Mouse (Mus musculus) mouse embryonic stem cell (cell line): ENCODE results near the gene Rps27rt.

Source experiments
- in situ Hi-C, 2 experiments: fragments of 300-500 bp; cut with MboI; formaldehyde crosslinking; loops; 1 replicate in 1 of 2; 3 replicates in 1 of 2; pipeline ENCODE4 v1.14.3; 2019 to 2020; ENCODE audit warnings: low sequenced_read_pairs in 2 of 2, low pct_unique_long_range_greater_than_20kb in 1 of 2, mixed read lengths in 1 of 2; ENCODE audit not compliant: unreplicated experiment in 1 of 2

Gene Rps27rt

DNA sequence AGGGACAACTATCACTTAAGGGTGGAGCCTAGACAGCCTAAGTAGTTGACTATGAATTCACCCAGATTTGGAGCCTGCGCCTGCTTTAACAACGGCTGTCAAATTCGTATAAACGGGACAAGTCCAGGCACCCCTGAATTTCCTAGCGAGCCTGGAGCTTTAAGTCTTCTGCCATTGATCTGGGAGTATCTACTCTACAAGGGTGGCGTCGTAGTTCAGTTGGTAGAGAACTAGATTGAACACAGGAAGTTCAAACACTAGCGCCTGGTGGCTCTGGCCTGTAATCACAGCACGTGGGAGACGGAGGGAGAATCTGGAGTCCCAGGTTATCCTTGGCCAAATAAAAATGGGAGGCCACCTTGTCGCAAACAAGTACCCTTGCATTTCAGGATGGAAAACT, 48.3 kb downstream of the Rps27rt start:
- in situ Hi-C loops = no loop called here

DNA sequence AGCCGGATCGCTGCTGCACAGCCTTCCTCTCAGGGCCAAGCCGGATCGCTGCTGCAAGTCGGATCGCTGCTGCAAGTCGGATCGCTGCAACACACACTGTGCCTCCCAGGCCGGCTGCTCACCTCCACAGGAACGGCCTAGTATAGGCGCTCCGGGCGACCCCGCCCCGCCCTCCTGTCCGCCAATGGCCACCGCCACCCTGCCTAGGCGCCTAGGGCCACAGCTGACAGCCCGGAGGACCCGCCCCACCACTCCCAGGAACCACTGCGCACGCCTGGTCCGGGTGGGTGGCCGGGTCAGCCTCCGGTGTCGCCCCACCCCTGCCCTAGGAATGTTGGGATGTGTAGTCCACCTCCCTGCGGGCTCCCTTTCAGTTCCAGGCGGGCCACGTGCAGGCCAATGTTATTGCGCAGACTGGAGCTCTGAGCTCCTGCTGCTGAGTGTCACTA, 48.8 kb downstream of the Rps27rt start, which contains the start of gene Gpd1l:
Gene Gpd1l, minus strand, starts transcription at position 265 of the 449 bp plus-strand sequence.
- in situ Hi-C loops = no loop called here

DNA sequence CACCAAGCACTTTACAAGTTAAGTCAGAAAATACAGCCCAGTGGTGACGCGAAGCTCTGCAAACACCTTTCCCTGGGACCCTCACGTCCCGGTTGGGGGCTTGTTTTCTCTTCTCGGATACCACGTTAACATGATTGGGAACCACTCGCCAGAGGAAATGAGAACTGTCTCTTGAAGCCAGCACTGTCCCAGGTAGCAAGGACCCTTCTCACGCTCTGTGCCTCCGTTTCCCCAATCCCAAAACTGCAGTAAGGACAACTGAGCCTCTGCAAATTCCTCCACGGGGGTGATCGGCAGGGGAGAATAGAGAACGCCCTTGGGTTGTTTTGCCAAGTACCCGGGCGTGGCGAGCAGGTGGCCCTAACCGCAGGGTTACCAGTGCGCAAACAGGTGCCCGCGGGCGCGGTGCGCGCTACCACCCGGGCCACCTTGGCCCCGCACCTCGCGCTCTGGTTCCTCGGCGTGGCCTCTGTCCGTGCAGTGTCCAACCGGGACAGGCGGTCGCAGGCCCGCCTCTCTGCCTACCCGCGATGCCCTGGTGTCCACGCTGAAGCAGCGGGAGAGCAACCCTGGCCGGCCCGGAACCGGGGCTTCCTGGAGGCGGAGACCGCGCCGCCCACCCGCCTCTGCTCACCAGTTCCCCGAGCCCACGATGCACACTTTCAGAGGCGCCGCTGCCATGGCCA, 49.4 kb downstream of the Rps27rt start:
- in situ Hi-C loops = no loop called here

DNA sequence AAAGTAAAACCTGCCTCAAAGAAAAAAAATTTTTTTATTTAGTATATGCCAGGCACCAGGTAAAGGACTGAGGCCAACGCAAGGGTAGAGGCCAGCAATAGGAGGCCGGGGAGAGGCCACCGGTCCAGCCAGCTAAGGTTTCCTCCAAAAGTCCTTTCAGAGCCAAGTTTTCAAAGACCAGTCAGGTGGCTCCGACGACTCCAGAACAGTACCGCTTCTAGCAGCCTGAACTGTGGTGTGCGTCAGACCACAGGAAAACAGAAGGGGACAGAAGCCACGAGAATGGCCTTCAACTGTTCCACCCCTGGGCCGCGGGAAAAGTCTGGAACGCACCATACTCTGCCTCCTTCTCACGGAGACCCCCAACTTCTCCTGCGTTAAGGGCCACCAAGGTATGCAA, 49.9 kb downstream of the Rps27rt start:
- in situ Hi-C loops = no loop called here
